Mouse (Mus musculus) intestine, embryonic 14.5 days (tissue): ENCODE data around the gene Mettl5. TPM values are rescaled to one million over a fixed set of nuclear protein-coding genes. Genes with fewer than 3 reads are reported as not detected.
A peak's percentile ranks its signal among the peaks of the same experiment; 100 is the strongest.
"Not testable (repeated sequence)": the region's sequence is repeated elsewhere in the genome, so short reads cannot be mapped to it uniquely, and the experiment has no call there.

Experiments
- ATAC-seq: fragments of 200-750 bp; cut with Nextera tagmentation; replicated peaks from 2 replicates; pipeline ENCODE4 v1.8.0; 2017; ENCODE audit warnings: low read depth, moderate number of reproducible peaks, moderate TSS enrichment, moderate library complexity; ENCODE audit not compliant: low FRiP score, low TSS enrichment
- DNase-seq: peaks from one replicate; pipeline ENCODE4 v3.0.0-alpha.2; 2018; ENCODE audit warnings: low spot score
- H3K27ac ChIP-seq: fragments of 300-500 bp; sonication (generic); 2 replicates; pipeline ENCODE4 v1.5.1; 2014; ENCODE audit warnings: low read depth, mild to moderate bottlenecking, control low read depth
- H3K27me3 ChIP-seq: fragments of 300-500 bp; sonication (generic); replicated peaks from 2 replicates; pipeline ENCODE4 v1.6.1; 2014; ENCODE audit warnings: low read length, control low read depth; ENCODE audit not compliant: control insufficient read depth, insufficient read depth
- H3K36me3 ChIP-seq: fragments of 300-500 bp; sonication (generic); 2 replicates; pipeline ENCODE4 v1.6.1; 2014; ENCODE audit warnings: low read length, control low read depth; ENCODE audit not compliant: control insufficient read depth, insufficient read depth
- H3K4me1 ChIP-seq: fragments of 300-500 bp; sonication (generic); replicated peaks from 2 replicates; pipeline ENCODE4 v1.6.1; 2014; ENCODE audit warnings: low read length, control low read depth, mixed read lengths; ENCODE audit not compliant: control insufficient read depth, insufficient read depth
- H3K4me2 ChIP-seq: fragments of 300-500 bp; sonication (generic); 2 replicates; pipeline ENCODE4 v1.6.1; 2014; ENCODE audit warnings: low read length
- H3K4me3 ChIP-seq: fragments of 300-500 bp; sonication (generic); 2 replicates; pipeline ENCODE4 v1.5.1; 2014; ENCODE audit warnings: low read depth, low read length, control low read depth, mixed read lengths
- H3K9ac ChIP-seq: fragments of 300-500 bp; sonication (generic); 2 replicates; pipeline ENCODE4 v1.6.1; 2014; ENCODE audit warnings: mild to moderate bottlenecking, low read length
- H3K9me3 ChIP-seq: fragments of 300-500 bp; sonication (generic); 2 replicates; pipeline ENCODE4 v1.6.1; 2016; ENCODE audit warnings: low read length, control low read depth; ENCODE audit not compliant: control insufficient read depth
- WGBS: fragments of 180-500 bp; shearing (Covaris S2); extraction: QIAGEN DNeasy Blood & Tissue Kit; methylation state at CpG from one replicate; pipeline ENCODE4 v1.1.7; 2014; 5-methylcytosine and 5-hydroxymethylcytosine counted together
- polyA plus RNA-seq: library from polyadenylated mRNA; unstranded; fragments of >200 nt; fragmentation: Nextera tagmentation; extraction: Ambion mirVana; gene quantifications from 2 replicates; pipeline ENCODE4 v1.2.1, GENCODE M21; 2014

Mettl5 gene
- 41.3 and 42.7 TPM in 2 replicates for polyA plus RNA-seq

GRCm38 (mm10) chr2:69885451-69886305 is at the start of gene Mettl5:
TSS of gene Mettl5 (minus strand) at chr2:69885615.
- 2% methylated on average over 45 of the region's 45 CpGs for WGBS

GRCm38 (mm10) chr2:69924943-69925342 is 39.5 kb upstream of the Mettl5 start:
- ATAC-seq, result no peak
- no peaks in the 10 kb centered on the region for H3K4me1 ChIP-seq
- WGBS, result 77% methylated on average over 3 of the region's 3 CpGs

More at GRCm38 (mm10) chr2:69885451-69886305, at the start of gene Mettl5:
- H3K4me3 ChIP-seq, result peak within 1 kb of the TSS; percentile 57
- DNase-seq (peak; percentile 96), ATAC-seq (peak; percentile 95)
- no peaks in the 10 kb centered on the region for H3K9me3 ChIP-seq
- H3K27me3 ChIP-seq, result no peaks in the 10 kb centered on the region
- peak within 1 kb of the TSS; percentile 76 for H3K9ac ChIP-seq
- no peaks in the 10 kb centered on the region for H3K36me3 ChIP-seq
- no peaks in the 10 kb centered on the region for H3K4me1 ChIP-seq
- H3K27ac ChIP-seq, result peak within 1 kb of the TSS; percentile 77
- H3K4me2 ChIP-seq, result peak within 1 kb of the TSS; percentile 70

GRCm38 (mm10) chr2:69917301-69917700 is 31.9 kb upstream of the Mettl5 start:
- H3K4me2 ChIP-seq, result no peak overlapping the region
- no peaks in the 10 kb centered on the region for H3K4me1 ChIP-seq
- no peak overlapping the region for H3K4me3 ChIP-seq
- no peaks in the 10 kb centered on the region for H3K9me3 ChIP-seq
- no peak overlapping the region for H3K9ac ChIP-seq
- ATAC-seq (no peak), DNase-seq (no peak)
- no peaks in the 10 kb centered on the region for H3K27me3 ChIP-seq
- H3K36me3 ChIP-seq, result peaks cover 36% of the 10 kb centered on the region
- 89% methylated on average over 3 of the region's 3 CpGs for WGBS
- H3K27ac ChIP-seq, result no peak overlapping the region

More at GRCm38 (mm10) chr2:69924943-69925342, 39.5 kb upstream of the Mettl5 start:
- Histone ChIP-seq H3K27ac (no peak overlapping the region), H3K9ac (no peak overlapping the region), H3K9me3 (no peaks in the 10 kb centered on the region), H3K4me2 (no peak overlapping the region), H3K36me3 (peaks cover 43% of the 10 kb centered on the region), H3K4me3 (no peak overlapping the region), H3K27me3 (no peaks in the 10 kb centered on the region)
- DNase-seq, result no peak

GRCm38 (mm10) chr2:69912801-69913200 is 27.4 kb upstream of the Mettl5 start:
- ATAC-seq (no peak), DNase-seq (no peak)
- Histone ChIP-seq H3K4me1 (no peaks in the 10 kb centered on the region), H3K36me3 (peaks cover 16% of the 10 kb centered on the region), H3K4me2 (no peak overlapping the region), H3K9ac (no peak overlapping the region), H3K4me3 (no peak overlapping the region), H3K27ac (no peak overlapping the region), H3K9me3 (no peaks in the 10 kb centered on the region), H3K27me3 (no peaks in the 10 kb centered on the region)
- 42% methylated on average over 2 of the region's 2 CpGs for WGBS

- ATAC-seq, H3K36me3 ChIP-seq, H3K27ac ChIP-seq, H3K4me3 ChIP-seq, H3K4me1 ChIP-seq, H3K9ac ChIP-seq, H3K9me3 ChIP-seq, DNase-seq, H3K4me2 ChIP-seq, H3K27me3 ChIP-seq: not testable (repeated sequence)
- WGBS, result 80% methylated on average over 4 of the region's 4 CpGs
Measured at GRCm38 (mm10) chr2:69907394-69907793, 22.0 kb upstream of the Mettl5 start.

- Histone ChIP-seq H3K9me3 (no peaks in the 10 kb centered on the region), H3K27ac (no peak overlapping the region), H3K9ac (no peak overlapping the region), H3K4me2 (no peak overlapping the region), H3K27me3 (no peaks in the 10 kb centered on the region), H3K4me3 (no peak overlapping the region), H3K36me3 (peaks cover 11% of the 10 kb centered on the region; the same call in 1 of the 2 replicates), H3K4me1 (peaks cover 4% of the 10 kb centered on the region)
- ATAC-seq (no peak), DNase-seq (no peak)
- whole genome bisulfite sequencing, result 89% methylated on average over 3 of the region's 3 CpGs
Measured at GRCm38 (mm10) chr2:69903541-69903940, 18.1 kb upstream of the Mettl5 start.

- Histone ChIP-seq H3K4me3 (peak overlapping the region; percentile 96), H3K27ac (peak overlapping the region; percentile 90), H3K9ac (peak overlapping the region; percentile 98), H3K9me3 (no peaks in the 10 kb centered on the region), H3K36me3 (peaks cover 11% of the 10 kb centered on the region; the same call in 1 of the 2 replicates), H3K4me1 (peaks cover 6% of the 10 kb centered on the region), H3K27me3 (no peaks in the 10 kb centered on the region), H3K4me2 (peak overlapping the region; percentile 93)
- DNase-seq (peak; percentile 72), ATAC-seq (peak; percentile 56)
- WGBS, result under 1% methylated on average over 54 of the region's 55 CpGs
Measured at GRCm38 (mm10) chr2:69897618-69898575, 12.5 kb upstream of the Mettl5 start.

GRCm38 (mm10) chr2:69897039-69897617 is 11.7 kb upstream of the Mettl5 start, which contains the start of gene Ubr3:
TSS of gene Ubr3 (plus strand) at chr2:69897246.
- WGBS, result 1% methylated on average over 36 of the region's 65 CpGs
- ATAC-seq, result peak; percentile 99

More at GRCm38 (mm10) chr2:69897039-69897617, 11.7 kb upstream of the Mettl5 start, which contains the start of gene Ubr3:
- Histone ChIP-seq H3K4me3 (peak within 1 kb of the TSS; percentile 96), H3K4me1 (peaks cover 6% of the 10 kb centered on the region), H3K9me3 (no peaks in the 10 kb centered on the region), H3K36me3 (peaks cover 11% of the 10 kb centered on the region; the same call in 1 of the 2 replicates), H3K27me3 (no peaks in the 10 kb centered on the region), H3K4me2 (peak within 1 kb of the TSS; percentile 93), H3K9ac (peak within 1 kb of the TSS; percentile 98), H3K27ac (peak within 1 kb of the TSS; percentile 90)
- DNase-seq, result peak; percentile 98
